Mouse (Mus musculus) testis, adult 2 months (tissue): ENCODE data around the gene Gm10840. TPM values are rescaled to one million over a fixed set of nuclear protein-coding genes. Genes with fewer than 3 reads are reported as not detected.
A peak's percentile ranks its signal among the peaks of the same experiment; 100 is the strongest.

ENCODE experiments used
- H3K27ac ChIP-seq: fragments of 200-500 bp; 2 replicates; pipeline ENCODE4 v1.5.1; 2012; ENCODE audit warnings: low read depth, low read length; ENCODE audit not compliant: control insufficient read depth, insufficient read depth
- H3K27me3 ChIP-seq: fragments of 200-500 bp; 2 replicates; pipeline ENCODE4 v1.6.1; 2012; ENCODE audit warnings: mild to moderate bottlenecking, low read length, moderate library complexity; ENCODE audit not compliant: control insufficient read depth, insufficient read depth
- H3K36me3 ChIP-seq: fragments of 200-500 bp; 2 replicates; pipeline ENCODE4 v1.6.1; 2012; ENCODE audit warnings: mild to moderate bottlenecking, low read length; ENCODE audit not compliant: control insufficient read depth, insufficient read depth
- H3K4me1 ChIP-seq: fragments of 200-500 bp; 2 replicates; pipeline ENCODE4 v1.6.1; 2012; ENCODE audit warnings: low read length; ENCODE audit not compliant: control insufficient read depth, insufficient read depth
- H3K4me3 ChIP-seq: fragments of 200-500 bp; 2 replicates; pipeline ENCODE4 v1.5.1; 2012; ENCODE audit warnings: low read depth, mild to moderate bottlenecking, low read length, moderate library complexity, mixed read lengths; ENCODE audit not compliant: control insufficient read depth
- CTCF ChIP-seq: fragments of 200-500 bp; IDR thresholded peaks from 2 replicates; pipeline ENCODE4 v1.5.1; 2012; ENCODE audit warnings: low read depth, mild to moderate bottlenecking, inconsistent platforms, low read length, moderate library complexity; ENCODE audit not compliant: control insufficient read depth, insufficient read depth, insufficient replicate concordance
- POLR2A ChIP-seq: fragments of 200-500 bp; IDR thresholded peaks from 2 replicates; pipeline ENCODE4 v1.6.1; 2012; ENCODE audit warnings: low read depth, mild to moderate bottlenecking, inconsistent platforms, low read length, moderate library complexity; ENCODE audit not compliant: control insufficient read depth
- polyA plus RNA-seq: library from polyadenylated mRNA; depleted of rRNA; stranded (reverse); fragments of >200 nt; gene quantifications from 2 replicates; pipeline ENCODE4 v1.2.3, GENCODE M21; 2012

The Gm10840 gene
- polyA plus RNA-seq, 1 experiment, result 124 TPM

DNA sequence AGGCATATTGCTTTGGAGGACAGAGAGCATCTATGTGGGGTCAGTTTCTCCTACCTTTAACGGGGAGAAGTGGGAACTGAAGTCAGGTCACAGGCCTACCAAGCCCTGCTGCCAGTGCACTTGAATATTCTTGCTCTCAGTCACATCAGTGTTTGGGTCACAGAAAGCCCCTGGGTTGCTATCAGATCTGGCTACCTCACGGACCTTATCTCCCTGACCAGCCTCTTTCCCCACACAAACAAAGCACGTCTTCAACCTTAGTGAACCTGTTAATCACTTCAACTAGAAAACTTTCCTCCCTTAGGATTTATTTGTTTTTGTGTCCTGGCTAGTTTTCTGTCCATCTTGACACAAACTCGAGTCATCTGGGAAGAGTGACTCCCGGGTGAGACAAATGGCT, 15.7 kb downstream of the Gm10840 start:
- no peaks in the 10 kb centered on the region for H3K4me1 ChIP-seq
- no peak for TF ChIP-seq POLR2A
- no peak for TF ChIP-seq CTCF
- no peaks in the 10 kb centered on the region for H3K27me3 ChIP-seq
- H3K4me3 ChIP-seq, result no peak overlapping the region
- H3K27ac ChIP-seq, result no peak overlapping the region
- H3K36me3 ChIP-seq, result peaks cover 3% of the 10 kb centered on the region; the same call in 1 of the 2 replicates

DNA sequence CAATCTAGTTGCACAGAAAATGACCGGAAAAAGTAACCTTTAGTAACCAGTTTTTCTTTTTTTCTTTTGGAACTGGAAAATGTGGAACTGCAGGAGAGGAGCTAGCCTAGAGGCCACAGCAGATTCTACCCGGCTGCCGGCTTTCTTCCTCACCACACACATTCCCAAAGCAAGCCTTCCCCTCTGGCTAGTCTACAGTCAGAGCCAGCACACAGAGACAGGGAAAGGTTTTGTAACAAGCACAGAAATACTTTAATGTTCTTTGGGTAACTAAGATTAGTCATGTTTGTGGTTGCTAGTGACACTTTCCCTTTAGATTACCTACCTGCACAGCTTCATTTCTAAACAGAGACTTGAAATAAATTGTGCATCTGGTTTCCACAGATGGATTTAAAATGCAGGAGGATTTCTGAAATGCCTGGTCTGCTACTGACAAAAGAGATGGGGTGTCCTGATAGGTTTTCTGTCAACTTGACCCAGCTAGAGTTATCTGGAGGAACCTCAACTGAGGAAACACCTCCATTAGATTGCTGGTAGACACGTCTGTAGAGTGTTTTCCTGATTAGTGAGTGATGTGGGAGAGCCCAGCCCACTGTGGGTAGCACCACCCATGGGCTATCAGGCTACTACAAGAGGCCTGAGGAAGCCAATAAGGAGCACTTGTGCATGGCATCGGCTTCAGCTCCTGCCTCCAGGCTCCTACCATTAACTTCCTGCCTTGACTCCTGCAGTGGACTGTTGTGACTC, 17.6 kb downstream of the Gm10840 start:
- H3K4me3 ChIP-seq, result no peak overlapping the region
- H3K4me1 ChIP-seq, result no peaks in the 10 kb centered on the region
- TF ChIP-seq POLR2A (no peak), CTCF (no peak)
- H3K36me3 ChIP-seq, result 0 out of 2 replicates have a peak, but pooled peaks cover 1% of the 10 kb centered on the region
- H3K27me3 ChIP-seq, result no peaks in the 10 kb centered on the region
- H3K27ac ChIP-seq, result no peak overlapping the region

DNA sequence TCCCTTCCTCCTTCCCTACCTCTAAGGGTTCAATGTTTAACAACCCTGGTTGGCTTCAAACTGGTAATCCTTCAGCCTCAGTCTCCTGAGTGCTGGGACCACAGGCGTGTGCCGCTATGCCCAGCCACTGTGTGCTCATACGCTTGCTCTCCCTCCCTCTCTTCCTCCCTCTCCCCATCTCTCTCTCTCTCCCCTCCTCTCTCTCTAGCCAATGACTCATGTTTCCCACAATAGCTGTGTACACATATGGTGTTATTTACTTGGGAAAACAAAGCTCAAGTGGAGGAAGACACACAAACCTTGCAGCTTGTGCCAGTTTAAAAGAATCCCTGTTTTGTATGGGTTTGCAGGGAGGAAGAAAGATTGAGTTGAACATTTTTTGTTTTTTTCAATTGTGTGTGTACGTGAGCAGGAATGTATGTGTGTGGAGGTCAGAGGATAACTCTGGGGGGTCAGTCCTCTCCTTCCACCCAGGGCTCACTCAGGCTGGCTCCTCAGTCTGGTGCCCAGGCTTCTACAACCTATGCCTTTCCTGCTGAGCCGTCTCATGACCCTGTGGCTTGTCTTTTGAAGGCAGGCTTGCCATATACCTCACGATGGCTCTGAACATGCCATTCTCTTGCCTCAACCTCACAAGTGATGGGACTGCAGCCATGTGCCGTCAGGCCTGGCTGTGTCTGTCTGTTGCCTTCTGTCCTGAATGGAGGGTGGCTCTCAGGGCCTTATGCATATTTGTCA, 19.2 kb downstream of the Gm10840 start:
- Histone ChIP-seq H3K27ac (no peak overlapping the region), H3K4me3 (no peak overlapping the region), H3K27me3 (no peaks in the 10 kb centered on the region), H3K36me3 (peaks cover 3% of the 10 kb centered on the region; the same call in 1 of the 2 replicates), H3K4me1 (no peaks in the 10 kb centered on the region)
- TF ChIP-seq POLR2A, result no peak
- TF ChIP-seq CTCF, result no peak

DNA sequence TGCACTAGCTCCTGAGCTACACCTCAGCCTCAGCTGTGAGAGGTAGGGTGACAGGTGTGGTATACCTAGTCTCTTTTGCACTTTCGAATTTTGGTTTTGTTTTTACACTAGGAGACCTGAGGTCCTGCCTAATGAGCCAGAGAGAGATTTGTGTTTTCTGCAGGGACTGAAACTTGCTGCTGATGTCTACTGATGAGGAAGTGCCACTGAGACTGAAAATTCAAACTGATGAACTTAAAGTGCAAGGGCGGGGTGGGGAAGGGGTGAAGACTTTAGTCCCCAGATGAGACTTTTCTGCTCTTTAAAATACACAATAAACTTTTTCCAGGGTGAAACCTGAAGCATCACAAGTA, 19.8 kb downstream of the Gm10840 start:
- H3K4me3 ChIP-seq, result no peak overlapping the region
- TF ChIP-seq POLR2A, result no peak
- no peak for TF ChIP-seq CTCF
- H3K27me3 ChIP-seq, result no peaks in the 10 kb centered on the region
- no peak overlapping the region for H3K27ac ChIP-seq
- H3K4me1 ChIP-seq, result no peaks in the 10 kb centered on the region
- peaks cover 3% of the 10 kb centered on the region; the same call in 1 of the 2 replicates for H3K36me3 ChIP-seq

DNA sequence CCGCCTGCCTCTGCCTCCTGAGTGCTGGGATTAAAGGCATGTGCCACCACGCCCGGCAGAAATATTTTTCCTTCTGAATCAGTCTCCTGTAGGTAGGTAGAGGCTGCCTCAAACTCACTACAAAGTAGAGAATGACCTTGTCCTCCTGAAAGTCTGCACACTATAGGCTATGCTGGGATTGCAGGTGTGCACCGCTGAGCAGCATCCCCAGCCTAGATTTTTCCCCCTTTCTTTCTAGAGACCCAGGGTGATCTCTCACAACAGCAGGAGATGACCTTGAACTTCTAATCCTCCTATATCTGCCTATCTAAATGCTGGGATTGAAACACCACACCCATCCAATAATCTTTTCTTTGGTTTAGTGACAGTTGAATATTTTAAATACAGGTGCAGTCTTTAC, 26.7 kb downstream of the Gm10840 start:
- Histone ChIP-seq H3K36me3 (peaks cover 2% of the 10 kb centered on the region; the same call in 1 of the 2 replicates), H3K27ac (no peak overlapping the region), H3K4me1 (no peaks in the 10 kb centered on the region), H3K27me3 (no peaks in the 10 kb centered on the region), H3K4me3 (no peak overlapping the region)
- TF ChIP-seq POLR2A, result no peak
- TF ChIP-seq CTCF, result no peak

DNA sequence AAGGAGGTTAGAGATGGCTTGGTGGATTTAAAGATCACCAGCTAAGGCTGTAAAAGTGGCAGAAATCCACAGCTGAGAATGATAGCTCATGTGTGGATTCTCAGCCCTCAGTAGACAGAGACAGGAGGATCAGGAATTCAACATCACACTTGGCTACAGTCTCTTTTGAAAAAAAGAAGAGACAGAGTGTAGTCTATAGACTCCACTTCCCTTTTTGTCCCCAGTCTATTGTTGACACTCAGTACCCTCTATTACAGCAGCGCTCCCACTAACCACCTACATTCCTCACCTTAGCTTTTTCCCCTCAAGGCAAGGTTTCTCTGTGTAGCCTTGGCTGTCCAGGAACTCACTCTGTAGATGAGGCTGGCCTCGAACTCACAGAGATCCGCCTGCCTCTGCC, 31.1 kb downstream of the Gm10840 start:
- H3K4me3 ChIP-seq, result peak overlapping the region; percentile 63; the same call in 1 of the 2 replicates
- no peak for TF ChIP-seq CTCF
- no peak for TF ChIP-seq POLR2A
- H3K36me3 ChIP-seq, result no peaks in the 10 kb centered on the region
- no peak overlapping the region for H3K27ac ChIP-seq
- H3K4me1 ChIP-seq, result no peaks in the 10 kb centered on the region
- H3K27me3 ChIP-seq, result no peaks in the 10 kb centered on the region

DNA sequence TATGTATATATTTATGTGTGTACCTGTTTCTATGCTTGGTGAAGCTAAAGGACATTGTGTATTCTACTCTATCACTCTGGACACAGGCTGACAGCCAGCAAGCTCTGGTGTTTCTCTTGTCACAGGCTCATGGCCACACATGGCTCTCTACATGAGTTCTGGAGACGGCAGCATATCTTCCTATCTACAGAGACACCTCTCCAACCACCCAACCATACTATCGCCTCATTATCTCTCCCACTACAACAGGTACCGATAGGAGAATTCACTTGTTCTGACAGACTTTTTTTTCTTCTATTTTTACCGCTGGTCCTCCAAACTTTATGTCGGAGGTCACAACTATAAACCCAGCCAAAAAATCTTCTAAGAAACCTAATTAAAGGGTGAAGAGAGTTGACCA, 31.6 kb downstream of the Gm10840 start:
- H3K36me3 ChIP-seq, result no peaks in the 10 kb centered on the region
- no peak overlapping the region for H3K27ac ChIP-seq
- peak overlapping the region; percentile 95 for H3K4me3 ChIP-seq
- H3K4me1 ChIP-seq, result no peaks in the 10 kb centered on the region
- TF ChIP-seq CTCF (no peak), POLR2A (no peak)
- no peaks in the 10 kb centered on the region for H3K27me3 ChIP-seq
